Mouse (Mus musculus) hematopoietic stem cell, adult 5-6 weeks (primary cell): ENCODE measurements at regions not wholly inside any gene's neighbourhood (a gene's known extent, or its start where the extent isn't known, plus 50 kb on each side); places are given as distances from the start of the nearest gene placed in this dataset.

ENCODE experiments used
- ATAC-seq, 2 experiments: fragments of 125-278 bp in 1 of 2; replicated peaks in 1 of 2; 2 replicates each; pipeline ENCODE4 v1.8.0; 2016 to 2017; ENCODE audit warnings: inconsistent platforms in 2 of 2, mild to moderate bottlenecking in 2 of 2, moderate number of reproducible peaks in 2 of 2, low read depth in 1 of 2, moderate TSS enrichment in 1 of 2; ENCODE audit not compliant: low FRiP score in 2 of 2, poor library complexity in 2 of 2, severe bottlenecking in 2 of 2, insufficient read depth in 1 of 2, low TSS enrichment in 1 of 2

- ATAC-seq: no peak
Measured at GRCm38 (mm10) chr2:9422686-9423085, 458.4 kb upstream of the 4930412O13Rik start.

- ATAC-seq: no peak
Measured at GRCm38 (mm10) chr2:9423534-9423933, 457.5 kb upstream of the 4930412O13Rik start.

DNA sequence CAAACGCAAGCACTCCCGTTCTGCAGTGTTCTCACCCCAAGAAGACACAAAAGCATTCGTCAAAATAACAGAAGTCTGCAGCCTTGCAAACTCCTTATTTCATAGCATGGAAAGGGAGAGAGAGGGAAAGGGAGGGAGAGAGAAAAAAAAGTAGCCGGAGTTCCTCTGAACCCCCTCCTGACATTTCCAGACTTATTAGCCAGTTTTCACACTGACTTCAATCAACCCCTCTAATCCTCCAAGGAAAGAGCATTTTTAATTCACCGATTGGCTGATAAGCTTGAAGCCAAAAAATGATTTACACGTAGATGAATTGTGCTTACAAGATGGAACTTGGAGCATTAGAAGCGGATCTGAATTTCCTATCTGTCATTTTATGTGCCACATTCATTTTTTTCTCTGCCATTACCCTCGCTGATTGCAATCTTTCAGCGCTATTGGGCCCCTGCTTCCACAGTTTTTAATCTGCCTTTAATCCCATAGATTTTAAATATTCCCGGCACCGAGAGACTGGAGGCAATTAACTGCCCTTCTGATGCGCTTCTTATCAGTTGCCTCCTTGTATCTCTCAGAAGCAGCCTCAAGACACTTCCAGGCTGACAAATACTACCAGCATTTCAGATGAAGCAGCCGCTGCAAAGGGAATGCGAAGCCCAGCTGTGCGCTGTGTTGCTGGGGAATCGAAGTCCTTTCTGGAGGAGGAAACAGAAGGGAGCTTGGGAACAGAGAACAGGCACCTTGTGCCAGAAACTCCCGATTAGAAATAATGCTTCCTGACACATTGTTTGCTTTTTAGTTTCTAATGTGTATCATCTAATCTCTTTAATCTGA lies 447.7 kb upstream of the 4930412O13Rik start:
- no peak for ATAC-seq

DNA sequence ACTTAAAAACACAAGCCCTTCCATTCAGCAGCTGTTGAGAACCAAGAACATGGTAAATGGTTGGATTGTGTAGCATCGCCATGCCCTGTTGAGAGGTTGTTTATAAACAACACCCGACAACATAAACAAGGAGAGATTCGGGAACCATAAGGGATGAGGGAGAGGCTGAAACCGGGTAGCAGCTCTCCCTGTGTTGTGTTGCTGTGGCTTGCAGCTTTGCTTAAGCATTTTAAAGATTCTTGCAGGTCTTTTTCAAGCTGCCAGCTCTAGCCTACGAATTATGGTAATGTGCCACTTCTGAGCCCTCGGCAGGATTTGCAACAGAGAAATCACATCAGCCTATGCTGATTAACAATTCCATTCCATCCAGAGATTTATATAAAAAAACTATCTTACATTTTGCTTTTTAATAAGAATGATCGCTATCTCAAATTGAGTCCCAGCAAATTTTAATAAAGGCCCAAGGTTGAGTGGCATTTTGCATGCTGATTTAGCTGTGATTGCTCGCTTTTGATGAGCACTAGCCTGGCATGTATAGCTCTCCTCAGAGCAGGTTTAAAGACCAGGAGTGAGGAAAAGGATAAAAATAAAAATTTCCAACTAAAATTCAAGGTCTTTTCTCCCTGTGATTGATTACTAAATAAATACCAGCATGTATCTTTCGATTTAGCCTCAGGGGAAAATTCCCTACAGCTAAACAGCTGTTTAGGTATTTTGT lies 445.7 kb upstream of the 4930412O13Rik start:
- no peak for ATAC-seq

DNA sequence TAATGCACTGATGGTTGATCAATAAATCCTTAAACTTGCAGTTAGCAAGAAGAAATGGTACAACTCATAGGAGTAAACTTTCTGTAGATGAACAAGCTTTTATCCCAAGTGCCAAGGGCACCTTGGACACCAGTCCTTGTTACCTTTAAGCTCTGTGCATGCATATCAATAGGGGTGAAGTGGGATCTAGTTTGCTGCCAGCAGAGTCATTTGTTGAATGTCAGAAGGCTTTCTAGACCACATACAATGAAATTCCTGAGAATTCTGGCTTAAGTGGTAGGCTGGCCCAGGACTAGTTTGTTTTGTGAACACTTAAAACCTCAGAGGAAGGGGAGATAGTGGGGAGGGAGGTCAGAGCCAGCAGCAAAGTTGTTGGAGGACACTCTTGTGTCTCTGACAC lies 437.9 kb upstream of the 4930412O13Rik start:
- ATAC-seq: no peak

DNA sequence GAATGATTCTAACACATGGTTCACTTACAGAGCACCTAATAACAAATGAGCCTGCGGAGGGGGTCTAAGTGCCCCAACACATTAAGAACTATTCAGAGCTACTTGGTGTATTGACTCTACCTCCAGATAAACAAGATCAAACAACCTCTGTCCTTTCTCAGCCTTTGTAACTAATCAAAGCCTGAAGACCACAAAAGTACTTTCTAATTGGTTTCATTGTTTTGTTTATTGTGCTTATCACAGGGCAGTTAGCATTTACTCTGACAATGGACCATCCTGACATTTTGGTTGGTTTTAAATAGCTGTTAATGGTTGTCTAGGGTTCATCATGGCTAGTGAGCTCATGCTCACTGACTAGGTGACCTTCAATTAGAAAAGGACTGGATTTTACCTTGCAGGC lies 435.2 kb upstream of the 4930412O13Rik start:
- ATAC-seq: no peak

DNA sequence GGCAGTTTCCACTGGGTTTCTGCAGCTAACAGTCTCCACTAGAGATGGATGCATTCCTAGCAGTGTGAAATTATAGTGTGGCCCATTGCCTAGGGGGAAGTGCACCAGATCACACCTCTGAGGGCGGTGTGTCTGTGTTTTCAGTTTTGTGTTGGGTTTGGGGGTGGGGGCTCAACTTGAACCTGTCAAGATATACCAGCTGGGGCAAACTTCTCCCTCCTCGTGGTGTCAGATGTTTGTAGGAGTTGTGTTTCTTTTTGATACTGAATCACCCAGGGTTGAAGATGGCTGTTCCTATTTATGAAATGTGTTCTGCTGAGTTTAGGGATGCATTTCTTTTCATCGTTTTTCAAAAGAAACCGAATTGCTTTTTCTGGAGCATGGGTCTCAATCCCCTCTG lies 416.6 kb upstream of the 4930412O13Rik start:
- no peak for ATAC-seq

GRCm38 (mm10) chr2:9464818-9465217 lies 416.2 kb upstream of the 4930412O13Rik start:
- no peak for ATAC-seq

DNA sequence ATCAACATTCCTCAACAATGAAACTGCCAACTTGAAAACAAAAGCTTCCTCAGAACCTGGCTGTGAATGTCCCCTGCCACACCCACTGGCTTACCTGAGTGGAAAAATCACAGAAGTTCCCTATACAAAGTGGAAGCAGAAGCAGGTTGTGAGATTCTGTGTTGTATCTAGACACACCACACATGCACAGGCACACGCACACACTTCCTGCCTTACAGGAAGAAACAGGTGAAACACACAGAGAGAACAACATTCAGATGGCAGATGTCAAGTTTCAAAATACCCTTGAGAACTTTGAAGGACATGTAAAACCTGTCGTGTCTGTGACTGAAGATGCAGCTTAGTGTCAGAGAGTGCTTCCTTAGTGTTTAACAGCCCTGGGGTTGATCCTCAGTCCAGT lies 413.5 kb upstream of the 4930412O13Rik start:
- no peak for ATAC-seq

DNA sequence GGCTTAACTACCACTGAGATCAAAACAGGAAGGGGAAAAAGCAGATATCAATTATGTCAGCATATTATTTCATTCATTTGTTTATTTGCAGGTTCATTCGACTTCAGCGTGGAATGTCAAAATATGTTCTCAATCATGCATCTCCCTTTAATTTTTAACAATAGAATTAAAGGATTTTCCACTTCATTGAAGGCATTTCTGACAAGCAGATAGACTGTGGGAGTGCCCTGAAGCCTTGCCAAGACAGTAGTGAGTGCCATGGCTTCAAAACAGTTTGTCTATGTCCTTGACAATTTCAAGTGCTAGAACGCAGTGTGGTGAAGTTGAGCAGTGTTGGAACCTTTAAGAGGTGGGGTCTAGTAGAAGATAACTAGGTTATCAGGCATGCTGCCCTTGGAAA lies 412.4 kb upstream of the 4930412O13Rik start:
- no peak for ATAC-seq

GRCm38 (mm10) chr2:9481678-9482345 lies 399.2 kb upstream of the 4930412O13Rik start:
- no peak for ATAC-seq

DNA sequence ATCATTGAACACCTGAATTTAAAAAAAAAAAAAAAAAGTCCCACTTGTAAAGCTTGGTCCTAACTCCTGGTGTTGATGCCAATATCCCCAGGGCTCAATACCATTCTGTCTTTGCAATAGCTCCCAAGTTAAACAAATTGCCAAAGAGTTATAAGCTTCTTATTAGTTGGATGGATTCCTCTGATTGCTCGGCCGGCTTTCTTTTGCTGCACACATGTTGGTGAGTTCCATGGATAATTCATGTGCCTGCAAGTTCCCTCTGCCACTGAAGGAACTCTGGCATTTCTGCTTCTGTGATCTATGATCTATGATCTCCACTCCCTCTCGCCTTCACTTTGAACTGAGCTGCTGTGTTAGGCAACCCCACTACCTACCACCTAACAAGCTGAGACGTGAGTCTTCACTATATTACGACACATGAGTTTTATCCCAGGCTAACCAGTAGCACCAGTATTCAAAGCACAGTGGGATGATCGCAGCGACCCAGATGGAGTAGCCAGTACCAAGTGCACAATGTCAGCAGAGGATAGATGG lies 393.6 kb upstream of the 4930412O13Rik start:
- no peak for ATAC-seq

DNA sequence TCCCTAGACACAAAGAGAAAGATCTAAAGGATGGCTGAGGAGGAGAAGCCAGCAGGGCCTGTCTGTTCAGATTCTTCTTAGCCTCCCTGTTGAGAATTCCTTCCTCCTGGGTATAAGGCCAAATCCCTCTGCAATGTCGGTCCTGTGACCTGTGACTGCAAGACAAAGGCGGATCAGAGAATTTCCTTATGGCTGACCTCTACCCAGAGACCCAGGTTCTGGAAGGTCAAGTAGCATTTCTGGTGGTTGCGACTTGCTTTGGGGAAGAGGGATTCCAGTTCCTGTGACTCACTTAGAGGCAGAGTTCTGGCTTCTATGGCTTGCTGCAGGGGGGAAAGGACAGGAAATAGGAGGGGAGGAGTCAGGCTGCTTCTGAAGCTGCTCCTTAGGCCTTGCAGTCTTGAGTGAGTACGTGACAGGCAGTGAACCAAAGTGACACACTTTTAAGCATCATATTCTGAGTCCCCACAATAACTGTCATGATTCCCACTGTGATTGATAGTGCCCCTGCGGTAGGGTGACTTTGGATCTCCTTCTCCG lies 387.4 kb upstream of the 4930412O13Rik start:
- peak in 1 of 2 experiments; percentile 49; a peak in 1 of 4 replicates for ATAC-seq

DNA sequence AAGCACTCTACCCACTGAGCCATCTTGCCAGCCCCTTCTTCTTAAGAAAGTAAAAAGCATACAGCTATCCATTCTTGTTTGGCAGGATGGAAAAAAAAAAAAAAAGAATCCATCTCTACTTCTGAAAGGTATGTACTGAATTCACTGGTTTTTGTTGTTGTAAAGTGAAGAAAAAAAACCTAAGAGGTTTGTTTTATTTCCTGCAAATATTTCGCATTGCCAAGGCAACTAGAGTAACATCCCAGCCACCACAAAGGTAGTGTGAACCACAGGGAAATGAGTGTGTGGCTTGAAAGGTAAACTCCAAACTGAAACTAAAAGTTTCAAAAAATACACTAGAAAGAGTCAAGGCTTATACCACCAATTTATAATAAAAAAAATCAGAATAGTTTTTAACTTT lies 361.0 kb upstream of the 4930412O13Rik start:
- ATAC-seq: peak; percentile 58 to 67

GRCm38 (mm10) chr2:9525910-9526309 lies 355.1 kb upstream of the 4930412O13Rik start:
- no peak for ATAC-seq

DNA sequence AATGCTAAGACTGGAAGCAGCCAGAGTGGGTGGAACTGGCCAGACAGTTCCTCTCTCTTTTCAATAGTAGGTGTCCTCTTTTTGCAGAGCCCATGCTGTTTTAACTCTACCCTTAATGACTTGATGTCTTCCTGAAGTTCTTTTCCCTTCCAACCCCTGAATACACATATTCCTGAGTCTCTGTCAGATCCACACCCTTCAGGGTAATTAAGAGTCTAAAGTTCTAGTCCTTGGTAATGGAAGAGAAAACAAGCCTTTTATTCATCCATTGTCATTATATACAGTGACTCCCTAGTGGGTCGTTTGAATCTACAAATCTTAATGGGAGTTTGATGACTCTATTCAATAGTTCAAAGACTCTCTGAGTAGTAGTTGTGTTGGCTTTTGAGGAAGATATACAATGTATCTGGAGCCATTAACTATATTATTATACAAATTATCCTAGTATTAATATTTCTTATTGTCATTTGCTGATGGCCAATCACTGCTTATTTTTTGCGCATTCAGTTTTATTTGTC lies 345.9 kb upstream of the 4930412O13Rik start:
- no peak for ATAC-seq

- ATAC-seq: no peak
Measured at GRCm38 (mm10) chr2:9547771-9548590, 333.1 kb upstream of the 4930412O13Rik start.
